Mouse (Mus musculus) lung, embryonic 15.5 days (tissue): ENCODE results near the gene Efl1. TPM values are rescaled to one million over a fixed set of nuclear protein-coding genes. Genes with fewer than 3 reads are reported as not detected.

Experiments used
- ATAC-seq: fragments of 200-750 bp; cut with Nextera tagmentation; 2 replicates; pipeline ENCODE4 v1.8.0; 2017; ENCODE audit warnings: moderate number of reproducible peaks, borderline replicate concordance; ENCODE audit not compliant: low FRiP score, low TSS enrichment; ENCODE audit errors: extremely low read depth
- H3K27ac ChIP-seq: fragments of 300-500 bp; sonication (generic); 2 replicates; pipeline ENCODE4 v1.5.1; 2015; ENCODE audit warnings: moderate library complexity, mild to moderate bottlenecking, inconsistent platforms
- H3K27me3 ChIP-seq: fragments of 300-500 bp; sonication (generic); 2 replicates; pipeline ENCODE4 v1.6.1; 2015; ENCODE audit warnings: inconsistent platforms
- H3K36me3 ChIP-seq: fragments of 300-500 bp; sonication (generic); 2 replicates; pipeline ENCODE4 v1.6.1; 2015; ENCODE audit warnings: inconsistent platforms
- H3K4me1 ChIP-seq: fragments of 300-500 bp; sonication (generic); 2 replicates; pipeline ENCODE4 v1.6.1; 2015; ENCODE audit warnings: inconsistent platforms
- H3K4me2 ChIP-seq: fragments of 300-500 bp; sonication (generic); 2 replicates; pipeline ENCODE4 v1.6.1; 2015; ENCODE audit warnings: inconsistent platforms, mild to moderate bottlenecking, moderate library complexity
- H3K4me3 ChIP-seq: fragments of 300-500 bp; sonication (generic); 2 replicates; pipeline ENCODE4 v1.5.1; 2015; ENCODE audit warnings: mild to moderate bottlenecking, inconsistent platforms
- H3K9ac ChIP-seq: fragments of 300-500 bp; sonication (generic); 2 replicates; pipeline ENCODE4 v1.6.1; 2015; ENCODE audit warnings: inconsistent platforms
- H3K9me3 ChIP-seq: fragments of 300-500 bp; sonication (generic); 2 replicates; pipeline ENCODE4 v1.6.1; 2016; ENCODE audit warnings: inconsistent platforms
- WGBS: fragments of 180-500 bp; shearing (Covaris S2); methylation state at CpG from one replicate; pipeline ENCODE4 v1.1.7; 2015; 5-methylcytosine and 5-hydroxymethylcytosine counted together
- polyA plus RNA-seq: library from polyadenylated mRNA; unstranded; fragments of >200 nt; fragmentation: Nextera tagmentation; extraction: Ambion mirVana; gene quantifications from 2 replicates; pipeline ENCODE4 v1.2.1, GENCODE M21; 2015

The Efl1 gene
- polyA plus RNA-seq, 1 experiment from 2014 or later: 20.7 TPM

- no peak overlapping the region for H3K4me2 ChIP-seq
- H3K27ac ChIP-seq: peak overlapping the region; percentile 70
- H3K4me3 ChIP-seq: no peak overlapping the region
- peak; percentile 57; the same call in 1 of the 2 replicates for ATAC-seq
- peaks cover 12% of the 10 kb centered on the region; the same call in 1 of the 2 replicates for H3K4me1 ChIP-seq
- H3K27me3 ChIP-seq: no peaks in the 10 kb centered on the region
- H3K9ac ChIP-seq: no peak overlapping the region
- WGBS: 23% methylated on average over 1 of the region's 1 CpGs
- no peaks in the 10 kb centered on the region for H3K9me3 ChIP-seq
- H3K36me3 ChIP-seq: no peaks in the 10 kb centered on the region
Observed at GRCm38 (mm10) chr7:82794542-82794941, 146.1 kb downstream of the Efl1 start.

- H3K4me3 ChIP-seq: no peak overlapping the region
Observed at GRCm38 (mm10) chr7:82802206-82802605, 153.8 kb downstream of the Efl1 start.

GRCm38 (mm10) chr7:82808257-82808656 lies 159.8 kb downstream of the Efl1 start:
- Histone ChIP-seq H3K9me3 (no peaks in the 10 kb centered on the region), H3K4me3 (no peak overlapping the region), H3K9ac (no peak overlapping the region), H3K36me3 (no peaks in the 10 kb centered on the region), H3K27me3 (no peaks in the 10 kb centered on the region), H3K4me1 (peaks cover 26% of the 10 kb centered on the region), H3K27ac (0 out of 2 replicates have a peak overlapping the region, but pooled peaks have one; percentile 1), H3K4me2 (no peak overlapping the region)
- ATAC-seq: peak; percentile 39; the same call in 1 of the 2 replicates
- WGBS: 61% methylated on average over 4 of the region's 4 CpGs

More at GRCm38 (mm10) chr7:82802206-82802605, 153.8 kb downstream of the Efl1 start:
- Histone ChIP-seq H3K27ac (no peak overlapping the region), H3K4me1 (no peaks in the 10 kb centered on the region), H3K9me3 (no peaks in the 10 kb centered on the region), H3K27me3 (no peaks in the 10 kb centered on the region), H3K36me3 (no peaks in the 10 kb centered on the region), H3K9ac (no peak overlapping the region), H3K4me2 (no peak overlapping the region)
- ATAC-seq: no peak
- WGBS: 52% methylated on average over 4 of the region's 4 CpGs

GRCm38 (mm10) chr7:82809126-82809525 lies 160.7 kb downstream of the Efl1 start:
- Histone ChIP-seq H3K4me2 (no peak overlapping the region), H3K9ac (no peak overlapping the region), H3K9me3 (no peaks in the 10 kb centered on the region), H3K36me3 (no peaks in the 10 kb centered on the region), H3K4me3 (no peak overlapping the region), H3K27me3 (no peaks in the 10 kb centered on the region), H3K27ac (no peak overlapping the region), H3K4me1 (peaks cover 26% of the 10 kb centered on the region)
- ATAC-seq: no peak
- WGBS: 62% methylated on average over 5 of the region's 5 CpGs

- Histone ChIP-seq H3K36me3 (no peaks in the 10 kb centered on the region), H3K4me1 (peaks cover 26% of the 10 kb centered on the region), H3K4me3 (no peak overlapping the region), H3K9ac (no peak overlapping the region), H3K9me3 (no peaks in the 10 kb centered on the region), H3K27ac (peak overlapping the region; percentile 81), H3K27me3 (no peaks in the 10 kb centered on the region), H3K4me2 (peak overlapping the region; percentile 47)
- 39% methylated on average over 5 of the region's 5 CpGs for WGBS
- no peak for ATAC-seq
Observed at GRCm38 (mm10) chr7:82810799-82811139, 162.4 kb downstream of the Efl1 start.

GRCm38 (mm10) chr7:82811140-82811851 lies 162.9 kb downstream of the Efl1 start:
- ATAC-seq: peak; percentile 77
- no peaks in the 10 kb centered on the region for H3K9me3 ChIP-seq
- 0 out of 2 replicates have a peak overlapping the region, but pooled peaks have one; percentile 7 for H3K4me3 ChIP-seq
- H3K4me1 ChIP-seq: peaks cover 26% of the 10 kb centered on the region
- H3K36me3 ChIP-seq: no peaks in the 10 kb centered on the region
- no peaks in the 10 kb centered on the region for H3K27me3 ChIP-seq
- H3K9ac ChIP-seq: no peak overlapping the region
- peak overlapping the region; percentile 47 for H3K4me2 ChIP-seq
- WGBS: 16% methylated on average over 19 of the region's 19 CpGs
- peak overlapping the region; percentile 81 for H3K27ac ChIP-seq

GRCm38 (mm10) chr7:82812186-82813155 lies 164.1 kb downstream of the Efl1 start:
- Histone ChIP-seq H3K9me3 (no peaks in the 10 kb centered on the region), H3K27me3 (no peaks in the 10 kb centered on the region), H3K4me1 (peaks cover 26% of the 10 kb centered on the region), H3K4me2 (peak overlapping the region; percentile 47), H3K27ac (peak overlapping the region; percentile 81), H3K4me3 (no peak overlapping the region), H3K36me3 (no peaks in the 10 kb centered on the region), H3K9ac (no peak overlapping the region)
- ATAC-seq: peak; percentile 41; the same call in 1 of the 2 replicates
- WGBS: 55% methylated on average over 19 of the region's 19 CpGs

GRCm38 (mm10) chr7:82819541-82819940 lies 171.1 kb downstream of the Efl1 start:
- Histone ChIP-seq H3K36me3 (no peaks in the 10 kb centered on the region), H3K27me3 (no peaks in the 10 kb centered on the region), H3K9me3 (no peaks in the 10 kb centered on the region), H3K4me3 (no peak overlapping the region), H3K4me1 (no peaks in the 10 kb centered on the region), H3K27ac (no peak overlapping the region), H3K4me2 (no peak overlapping the region), H3K9ac (no peak overlapping the region)
- 90% methylated on average over 7 of the region's 7 CpGs for WGBS
- ATAC-seq: no peak

GRCm38 (mm10) chr7:82820661-82821060 lies 172.2 kb downstream of the Efl1 start:
- ATAC-seq: no peak
- Histone ChIP-seq H3K9me3 (no peaks in the 10 kb centered on the region), H3K9ac (no peak overlapping the region), H3K4me2 (no peak overlapping the region), H3K4me3 (no peak overlapping the region), H3K36me3 (no peaks in the 10 kb centered on the region), H3K4me1 (no peaks in the 10 kb centered on the region), H3K27me3 (no peaks in the 10 kb centered on the region), H3K27ac (no peak overlapping the region)
- 44% methylated on average over 4 of the region's 4 CpGs for WGBS

GRCm38 (mm10) chr7:82821501-82821900 lies 173.1 kb downstream of the Efl1 start:
- Histone ChIP-seq H3K27ac (no peak overlapping the region), H3K9ac (no peak overlapping the region), H3K9me3 (no peaks in the 10 kb centered on the region), H3K4me1 (no peaks in the 10 kb centered on the region), H3K4me3 (no peak overlapping the region), H3K36me3 (no peaks in the 10 kb centered on the region), H3K4me2 (no peak overlapping the region), H3K27me3 (no peaks in the 10 kb centered on the region)
- 72% methylated on average over 3 of the region's 3 CpGs for WGBS
- no peak for ATAC-seq

GRCm38 (mm10) chr7:82822528-82822927 lies 174.1 kb downstream of the Efl1 start:
- Histone ChIP-seq H3K9me3 (no peaks in the 10 kb centered on the region), H3K27me3 (no peaks in the 10 kb centered on the region), H3K4me2 (no peak overlapping the region), H3K9ac (no peak overlapping the region), H3K4me3 (no peak overlapping the region), H3K4me1 (no peaks in the 10 kb centered on the region), H3K27ac (no peak overlapping the region), H3K36me3 (no peaks in the 10 kb centered on the region)
- ATAC-seq: peak; percentile 62; the same call in 1 of the 2 replicates
- 20% methylated on average over 1 of the region's 1 CpGs for WGBS
